Mouse (Mus musculus): ENCODE measurements around the gene Dio1. TPM values are rescaled to one million over a fixed set of nuclear protein-coding genes. Genes with fewer than 3 reads are reported as not detected.

Gene Dio1
- total RNA-seq, 1 experiment: not detected

- in situ Hi-C loops (cut with MboI; ENCODE audit: low sequenced_read_pairs in 2 of 2, unreplicated experiment in 2 of 2): no loop called here
- no peak for DNase-seq (ENCODE audit: low read depth, low spot score)
- no peak for TF ChIP-seq CHD2 (IDR thresholded peaks at IDR 0.05; ENCODE audit: low read depth, low read length)
- TF ChIP-seq HCFC1 (IDR thresholded peaks at IDR 0.05; ENCODE audit: borderline replicate concordance, insufficient read depth, low read length): no peak; the same call in 1 of the 2 replicates
- TF ChIP-seq ZNF384 (IDR thresholded peaks at IDR 0.05; ENCODE audit: low read depth, low read length): no peak
- Histone ChIP-seq H3K36me3 (ENCODE audit: control insufficient read depth, insufficient read depth, low read length, poor library complexity, severe bottlenecking) (no peaks in the 10 kb centered on the region), H3K9me3 (ENCODE audit: control insufficient read depth, insufficient read depth, low read depth, low read length) (no peaks in the 10 kb centered on the region), H3K4me1 (ENCODE audit: control insufficient read depth in 2 of 2, insufficient read depth in 2 of 2, low read length in 2 of 2, poor library complexity in 1 of 2) (0 out of 4 replicates have a peak, but pooled peaks cover 0 to 3% of the 10 kb centered on the region in 2 experiments), H3K27ac (ENCODE audit: insufficient read depth, low read depth, low read length, poor library complexity, severe bottlenecking) (no peak overlapping the region), H3K9ac (ENCODE audit: insufficient read depth, low read depth, low read length, poor library complexity, severe bottlenecking) (peak overlapping the region; percentile 95), H3K4me3 (ENCODE audit: insufficient read depth in 1 of 2, low read depth in 1 of 2, low read length in 2 of 2, poor library complexity in 1 of 2, severe bottlenecking in 1 of 2) (peak overlapping the region; percentile 96)
Observed at GRCm38 (mm10) chr4:107252522-107252921, 54.4 kb downstream of the Dio1 start.

- in situ Hi-C loops (cut with MboI; ENCODE audit: low sequenced_read_pairs in 2 of 2, unreplicated experiment in 2 of 2): no loop called here
- Histone ChIP-seq H3K27ac (ENCODE audit: insufficient read depth, low read depth, low read length, poor library complexity, severe bottlenecking) (no peak overlapping the region), H3K9ac (ENCODE audit: insufficient read depth, low read depth, low read length, poor library complexity, severe bottlenecking) (no peak overlapping the region), H3K4me1 (ENCODE audit: control insufficient read depth in 2 of 2, insufficient read depth in 2 of 2, low read length in 2 of 2, poor library complexity in 1 of 2) (0 out of 4 replicates have a peak, but pooled peaks cover 0 to 3% of the 10 kb centered on the region in 2 experiments), H3K9me3 (ENCODE audit: control insufficient read depth, insufficient read depth, low read depth, low read length) (no peaks in the 10 kb centered on the region), H3K36me3 (ENCODE audit: control insufficient read depth, insufficient read depth, low read length, poor library complexity, severe bottlenecking) (no peaks in the 10 kb centered on the region), H3K4me3 (ENCODE audit: insufficient read depth in 1 of 2, low read depth in 1 of 2, low read length in 2 of 2, poor library complexity in 1 of 2, severe bottlenecking in 1 of 2) (no peak overlapping the region)
- DNase-seq (ENCODE audit: low read depth, low spot score): peak; percentile 29
- TF ChIP-seq MAFK (IDR thresholded peaks at IDR 0.05; ENCODE audit: insufficient read depth, low read depth, low read length): no peak
- no peak for TF ChIP-seq CHD2 (IDR thresholded peaks at IDR 0.05; ENCODE audit: low read depth, low read length)
- no peak for TF ChIP-seq ZNF384 (IDR thresholded peaks at IDR 0.05; ENCODE audit: low read depth, low read length)
- TF ChIP-seq ZC3H11A (IDR thresholded peaks at IDR 0.05; ENCODE audit: borderline replicate concordance, low read depth, low read length): no peak
- TF ChIP-seq HCFC1 (IDR thresholded peaks at IDR 0.05; ENCODE audit: borderline replicate concordance, insufficient read depth, low read length): no peak
Observed at GRCm38 (mm10) chr4:107250494-107250893, 56.5 kb downstream of the Dio1 start.

- Histone ChIP-seq H3K36me3 (ENCODE audit: control insufficient read depth, insufficient read depth, low read length, poor library complexity, severe bottlenecking) (0 out of 2 replicates have a peak, but pooled peaks cover 2% of the 10 kb centered on the region), H3K9me3 (ENCODE audit: control insufficient read depth, insufficient read depth, low read depth, low read length) (no peaks in the 10 kb centered on the region), H3K9ac (ENCODE audit: insufficient read depth, low read depth, low read length, poor library complexity, severe bottlenecking) (no peak overlapping the region), H3K4me3 (ENCODE audit: insufficient read depth in 1 of 2, low read depth in 1 of 2, low read length in 2 of 2, poor library complexity in 1 of 2, severe bottlenecking in 1 of 2) (no peak overlapping the region), H3K4me1 (ENCODE audit: control insufficient read depth in 2 of 2, insufficient read depth in 2 of 2, low read length in 2 of 2, poor library complexity in 1 of 2) (0 out of 4 replicates have a peak, but pooled peaks cover 0 to 3% of the 10 kb centered on the region in 2 experiments), H3K27ac (ENCODE audit: insufficient read depth, low read depth, low read length, poor library complexity, severe bottlenecking) (no peak overlapping the region)
- in situ Hi-C loops (cut with MboI; ENCODE audit: low sequenced_read_pairs in 2 of 2, unreplicated experiment in 2 of 2): no loop called here
- no peak for TF ChIP-seq CHD2 (IDR thresholded peaks at IDR 0.05; ENCODE audit: low read depth, low read length)
- no peak for DNase-seq (ENCODE audit: low read depth, low spot score)
Observed at GRCm38 (mm10) chr4:107249471-107249870, 57.5 kb downstream of the Dio1 start.

- TF ChIP-seq MAFK (IDR thresholded peaks at IDR 0.05; ENCODE audit: insufficient read depth, low read depth, low read length) (no peak), CHD2 (IDR thresholded peaks at IDR 0.05; ENCODE audit: low read depth, low read length) (no peak), ZNF384 (IDR thresholded peaks at IDR 0.05; ENCODE audit: low read depth, low read length) (no peak), ZC3H11A (IDR thresholded peaks at IDR 0.05; ENCODE audit: borderline replicate concordance, low read depth, low read length) (no peak), HCFC1 (IDR thresholded peaks at IDR 0.05; ENCODE audit: borderline replicate concordance, insufficient read depth, low read length) (no peak)
- Histone ChIP-seq H3K27ac (ENCODE audit: insufficient read depth, low read depth, low read length, poor library complexity, severe bottlenecking) (no peak overlapping the region), H3K36me3 (ENCODE audit: control insufficient read depth, insufficient read depth, low read length, poor library complexity, severe bottlenecking) (0 out of 2 replicates have a peak, but pooled peaks cover 2% of the 10 kb centered on the region), H3K9ac (ENCODE audit: insufficient read depth, low read depth, low read length, poor library complexity, severe bottlenecking) (no peak overlapping the region), H3K9me3 (ENCODE audit: control insufficient read depth, insufficient read depth, low read depth, low read length) (no peaks in the 10 kb centered on the region), H3K4me3 (ENCODE audit: insufficient read depth in 1 of 2, low read depth in 1 of 2, low read length in 2 of 2, poor library complexity in 1 of 2, severe bottlenecking in 1 of 2) (no peak overlapping the region), H3K4me1 (ENCODE audit: control insufficient read depth in 2 of 2, insufficient read depth in 2 of 2, low read length in 2 of 2, poor library complexity in 1 of 2) (no peaks in the 10 kb centered on the region)
- no peak for DNase-seq (ENCODE audit: low read depth, low spot score)
- in situ Hi-C loops (cut with MboI; ENCODE audit: low sequenced_read_pairs in 2 of 2, unreplicated experiment in 2 of 2): no loop called here
Observed at GRCm38 (mm10) chr4:107248061-107248460, 58.9 kb downstream of the Dio1 start.

- Histone ChIP-seq H3K9ac (ENCODE audit: insufficient read depth, low read depth, low read length, poor library complexity, severe bottlenecking) (no peak overlapping the region), H3K27ac (ENCODE audit: insufficient read depth, low read depth, low read length, poor library complexity, severe bottlenecking) (no peak overlapping the region), H3K36me3 (ENCODE audit: control insufficient read depth, insufficient read depth, low read length, poor library complexity, severe bottlenecking) (0 out of 2 replicates have a peak, but pooled peaks cover 2% of the 10 kb centered on the region), H3K4me3 (ENCODE audit: insufficient read depth in 1 of 2, low read depth in 1 of 2, low read length in 2 of 2, poor library complexity in 1 of 2, severe bottlenecking in 1 of 2) (no peak overlapping the region), H3K9me3 (ENCODE audit: control insufficient read depth, insufficient read depth, low read depth, low read length) (no peaks in the 10 kb centered on the region), H3K4me1 (ENCODE audit: control insufficient read depth in 2 of 2, insufficient read depth in 2 of 2, low read length in 2 of 2, poor library complexity in 1 of 2) (no peaks in the 10 kb centered on the region)
- TF ChIP-seq ZC3H11A (IDR thresholded peaks at IDR 0.05; ENCODE audit: borderline replicate concordance, low read depth, low read length) (no peak), MAFK (IDR thresholded peaks at IDR 0.05; ENCODE audit: insufficient read depth, low read depth, low read length) (no peak), HCFC1 (IDR thresholded peaks at IDR 0.05; ENCODE audit: borderline replicate concordance, insufficient read depth, low read length) (no peak), CHD2 (IDR thresholded peaks at IDR 0.05; ENCODE audit: low read depth, low read length) (no peak), ZNF384 (IDR thresholded peaks at IDR 0.05; ENCODE audit: low read depth, low read length) (no peak)
- DNase-seq (ENCODE audit: low read depth, low spot score): no peak
- in situ Hi-C loops (cut with MboI; ENCODE audit: low sequenced_read_pairs in 2 of 2, unreplicated experiment in 2 of 2): no loop called here
Observed at GRCm38 (mm10) chr4:107247110-107247509, 59.9 kb downstream of the Dio1 start.
